Comparison of ENCODE assay signal across 10 mouse cellular contexts in the genomic region with DNA sequence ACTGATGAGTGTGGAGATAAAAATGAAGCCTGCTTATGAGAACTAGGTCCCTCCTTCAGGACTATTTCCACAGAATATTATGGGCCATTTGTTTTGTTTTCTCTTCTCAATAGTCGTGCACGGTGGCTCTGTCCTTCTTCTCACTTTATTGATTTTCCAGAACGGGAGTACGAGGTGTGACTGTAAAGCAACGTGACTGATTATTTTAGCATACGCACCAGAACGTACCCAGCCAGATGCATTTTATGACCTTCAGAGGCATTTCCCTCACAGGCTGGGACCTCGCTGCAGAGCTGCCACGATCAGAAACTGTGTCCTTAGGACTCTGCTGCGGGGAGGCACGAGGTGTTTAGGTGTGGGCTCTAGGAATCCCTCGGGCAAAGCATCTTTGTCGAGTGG. TPM values are rescaled to one million over a fixed set of nuclear protein-coding genes. Genes with fewer than 3 reads are reported as not detected.
DNase-seq lines count a peak whose midpoint lies in the region; ATAC-seq lines count a peak whose summit lies in the region.
"Had no signal": no experiment of that assay in that cellular context is flagged by ENCODE, and none has a peak within 500 bp of the region (broad histone marks: within the 10 kb centered on the region; RNA-seq: fewer than 3 reads in every experiment).

No protein-coding gene starts in this region.

- H3K4me3 ChIP-seq in heart, embryonic 13.5 days = no peak overlapping the region; the same call in 1 of the 2 replicates
- H3K4me3 ChIP-seq in megakaryocyte, embryonic 14.5 days (replicated peaks) = peak overlapping the region; percentile 44
- peak overlapping the region; percentile 33 for H3K4me3 ChIP-seq in limb, embryonic 10.5 days
- H3K4me3 ChIP-seq in neural tube, embryonic 15.5 days (replicated peaks) = 0 out of 2 replicates have a peak overlapping the region, but pooled peaks have one; percentile 2

- 57% methylated on average over 13 of the region's 13 CpGs for WGBS in heart, embryonic 13.5 days
- 56% methylated on average over 13 of the region's 13 CpGs for WGBS in limb, embryonic 10.5 days
- 24% methylated on average over 13 of the region's 13 CpGs for WGBS in neural tube, embryonic 15.5 days

- H3K27ac ChIP-seq in heart, embryonic 13.5 days (replicated peaks) = peak overlapping the region; percentile 13; the same call in 1 of the 2 replicates
- peak overlapping the region; percentile 50; the same call in 1 of the 2 replicates for H3K27ac ChIP-seq in limb, embryonic 10.5 days
- peak overlapping the region; percentile 57 for H3K27ac ChIP-seq in neural tube, embryonic 15.5 days (replicated peaks)

- peak overlapping the region; percentile 61; the same call in 1 of the 2 replicates for H3K4me2 ChIP-seq in heart, embryonic 13.5 days
- peak overlapping the region; percentile 41 for H3K4me2 ChIP-seq in neural tube, embryonic 15.5 days

- ATAC-seq in heart, embryonic 13.5 days (ENCODE audit: extremely low read depth, insufficient number of reproducible peaks, low FRiP score, low TSS enrichment) = no peak
- no peak for ATAC-seq in megakaryocyte, adult 5-6 weeks (ENCODE audit: poor library complexity, severe bottlenecking)
- peak; percentile 54 for ATAC-seq in neural tube, embryonic 15.5 days (ENCODE audit: low FRiP score)

- peaks cover 42% of the 10 kb centered on the region for H3K4me1 ChIP-seq in heart, embryonic 13.5 days
- H3K4me1 ChIP-seq in megakaryocyte, embryonic 14.5 days = peaks cover 99% of the 10 kb centered on the region
- H3K4me1 ChIP-seq in limb, embryonic 10.5 days = peaks cover 15% of the 10 kb centered on the region
- peaks cover 13% of the 10 kb centered on the region for H3K4me1 ChIP-seq in neural tube, embryonic 15.5 days

- no peak for DNase-seq in heart, adult 18-20 months
- no peak for DNase-seq in limb, embryonic 10.5 days (ENCODE audit: low spot score)
- DNase-seq in layer of hippocampus, adult 9-10 months (ENCODE audit: low spot score) = no peak
- DNase-seq in lung, postnatal 14 days = no peak
- DNase-seq: cerebellum, postnatal 36 days; thymus, postnatal 14 days had no signal

- H3K36me3 ChIP-seq in heart, embryonic 13.5 days = no peaks in the 10 kb centered on the region
- H3K36me3 ChIP-seq in megakaryocyte, embryonic 14.5 days (replicated peaks; ENCODE audit: low read length) = peaks cover 99% of the 10 kb centered on the region
- H3K36me3 ChIP-seq in limb, embryonic 10.5 days = no peaks in the 10 kb centered on the region
- no peaks in the 10 kb centered on the region for H3K36me3 ChIP-seq in neural tube, embryonic 15.5 days

- H3K27me3 ChIP-seq in heart, embryonic 13.5 days (replicated peaks) = peaks cover 4% of the 10 kb centered on the region; the same call in 1 of the 2 replicates
- H3K27me3 ChIP-seq in megakaryocyte, embryonic 14.5 days (replicated peaks) = no peaks in the 10 kb centered on the region
- H3K27me3 ChIP-seq in limb, embryonic 10.5 days (ENCODE audit: low read depth, poor library complexity, severe bottlenecking) = no peaks in the 10 kb centered on the region
- H3K27me3 ChIP-seq in neural tube, embryonic 15.5 days (replicated peaks) = no peaks in the 10 kb centered on the region

- 0 out of 2 replicates have a peak overlapping the region, but pooled peaks have one; percentile 30 for H3K9ac ChIP-seq in heart, embryonic 13.5 days
- peak overlapping the region; percentile 8; the same call in 1 of the 2 replicates for H3K9ac ChIP-seq in neural tube, embryonic 15.5 days (replicated peaks)

- no peaks in the 10 kb centered on the region; the same call in 1 of the 2 replicates for H3K9me3 ChIP-seq in heart, embryonic 13.5 days
- peaks cover 22% of the 10 kb centered on the region for H3K9me3 ChIP-seq in megakaryocyte, embryonic 14.5 days
- H3K9me3 ChIP-seq in limb, embryonic 10.5 days (replicated peaks) = no peaks in the 10 kb centered on the region
- no peaks in the 10 kb centered on the region for H3K9me3 ChIP-seq in neural tube, embryonic 15.5 days (replicated peaks)

RNA-seq across cellular contexts. Expression of a gene that starts 51.0 kb away (rescaled TPM):
- polyA plus RNA-seq in heart, embryonic 13.5 days (2015; fragmentation: Nextera tagmentation; extraction: Ambion mirVana) = 9.5 and 10.4 TPM in 2 replicates
- 10 to 100 TPM; 83.6 to 98.5 TPM for total RNA-seq in heart, adult 18-20 months (2021)
- polyA plus RNA-seq in megakaryocyte, embryonic 14.5 days (2012; ENCODE audit: insufficient read depth, low replicate concordance) = 102 and 296 TPM in 2 replicates
- total RNA-seq in megakaryocyte, adult 5-6 weeks (2015) = 54.5 and 60.9 TPM in 2 replicates
- total RNA-seq in megakaryocyte, adult 5-6 weeks (2017) = 9.5 and 21.8 TPM in 2 replicates
- polyA plus RNA-seq in limb, embryonic 10.5 days (2016; fragmentation: Nextera tagmentation; extraction: Ambion mirVana) = 20.6 and 21.8 TPM in 2 replicates
- 32.9 and 33.0 TPM in 2 replicates for polyA plus RNA-seq in neural tube, embryonic 15.5 days (2015; fragmentation: Nextera tagmentation; extraction: Ambion mirVana)

RNA-seq across cellular contexts. Expression of a gene that starts 51.8 kb away (rescaled TPM):
- 2.4 TPM in 2 replicates for polyA plus RNA-seq in heart, embryonic 13.5 days (2015; fragmentation: Nextera tagmentation; extraction: Ambion mirVana)
- total RNA-seq in heart, adult 18-20 months (2021) = 1 to 10 TPM; 1.7 TPM
- polyA plus RNA-seq in megakaryocyte, embryonic 14.5 days (2012; ENCODE audit: insufficient read depth, low replicate concordance) = 165 and 265 TPM in 2 replicates
- 22.3 and 25.1 TPM in 2 replicates for total RNA-seq in megakaryocyte, adult 5-6 weeks (2015)
- total RNA-seq in megakaryocyte, adult 5-6 weeks (2017) = 33.0 and 43.3 TPM in 2 replicates
- 1.1 TPM in 2 replicates for polyA plus RNA-seq in limb, embryonic 10.5 days (2016; fragmentation: Nextera tagmentation; extraction: Ambion mirVana)
- polyA plus RNA-seq in neural tube, embryonic 15.5 days (2015; fragmentation: Nextera tagmentation; extraction: Ambion mirVana) = 2.4 and 2.5 TPM in 2 replicates

Comparison
In these comparisons a context has a peak if more than half of its experiments do, and no peak if none do; other contexts are left out.
1. RNA of a gene that starts 51.8 kb away (polyA plus RNA-seq): 165 to 265 TPM in megakaryocyte, embryonic 14.5 days; 2.4 TPM in heart, embryonic 13.5 days, 2.4 to 2.5 TPM in neural tube, embryonic 15.5 days and 1.1 TPM in limb, embryonic 10.5 days; every median in the first group is over 10 times any median in the second.
2. Peak in every context shown above with its lines, with median percentiles within 50 percentile points of each other: H3K27ac ChIP-seq.